Mouse (Mus musculus) lung, embryonic 14.5 days (tissue): ENCODE data around the gene Spg11. TPM values are rescaled to one million over a fixed set of nuclear protein-coding genes. Genes with fewer than 3 reads are reported as not detected.
A peak's percentile ranks its signal among the peaks of the same experiment; 100 is the strongest.

Experiments
- ATAC-seq: fragments of 200-750 bp; cut with Nextera tagmentation; 2 replicates; pipeline ENCODE4 v1.8.0; 2017; ENCODE audit warnings: mild to moderate bottlenecking, moderate TSS enrichment, moderate library complexity; ENCODE audit not compliant: insufficient read depth
- DNase-seq: peaks from one replicate; pipeline ENCODE4 v3.0.0-alpha.2; 2015
- H3K27ac ChIP-seq: fragments of 300-500 bp; sonication (generic); 2 replicates; pipeline ENCODE4 v1.5.1; 2014; ENCODE audit warnings: low read depth, mild to moderate bottlenecking, moderate library complexity
- H3K27me3 ChIP-seq: fragments of 300-500 bp; sonication (generic); 2 replicates; pipeline ENCODE4 v1.6.1; 2014; ENCODE audit warnings: low read length, control low read depth; ENCODE audit not compliant: insufficient read depth
- H3K36me3 ChIP-seq: fragments of 300-500 bp; sonication (generic); 2 replicates; pipeline ENCODE4 v1.6.1; 2014; ENCODE audit warnings: control low read depth; ENCODE audit not compliant: insufficient read depth
- H3K4me1 ChIP-seq: fragments of 300-500 bp; sonication (generic); 2 replicates; pipeline ENCODE4 v1.6.1; 2014; ENCODE audit warnings: antibody characterized with exemption, control low read depth; ENCODE audit not compliant: insufficient read depth
- H3K4me2 ChIP-seq: fragments of 300-500 bp; sonication (generic); 2 replicates; pipeline ENCODE4 v1.6.1; 2014; ENCODE audit warnings: mild to moderate bottlenecking
- H3K4me3 ChIP-seq: fragments of 300-500 bp; sonication (generic); 2 replicates; pipeline ENCODE4 v1.5.1; 2014; ENCODE audit warnings: low read depth, low read length
- H3K9ac ChIP-seq: fragments of 300-500 bp; sonication (generic); 2 replicates; pipeline ENCODE4 v1.6.1; 2014
- H3K9me3 ChIP-seq: fragments of 300-500 bp; sonication (generic); 2 replicates; pipeline ENCODE4 v1.6.1; 2016; ENCODE audit warnings: low read depth, low read length, control low read depth
- CTCF ChIP-seq: IDR thresholded peaks from 2 replicates; pipeline ENCODE4 v1.5.1; 2016; ENCODE audit warnings: antibody characterized with exemption, low read depth
- WGBS: fragments of 180-500 bp; shearing (Covaris S2); extraction: QIAGEN DNeasy Blood & Tissue Kit; methylation state at CpG from one replicate; pipeline ENCODE4 v1.1.7; 2014; 5-methylcytosine and 5-hydroxymethylcytosine counted together
- polyA plus RNA-seq: library from polyadenylated mRNA; unstranded; fragments of >200 nt; fragmentation: Nextera tagmentation; extraction: Ambion mirVana; gene quantifications from 2 replicates; pipeline ENCODE4 v1.2.1, GENCODE M21; 2014

The Spg11 gene
- polyA plus RNA-seq, 1 experiment from 2014 or later: 14.3 TPM

GRCm38 (mm10) chr2:122159667-122160066 is 41.5 kb upstream of the Spg11 start:
- H3K27me3 ChIP-seq: no peaks in the 10 kb centered on the region
- H3K4me2 ChIP-seq: no peak overlapping the region
- no peak overlapping the region for H3K27ac ChIP-seq
- no peak for ATAC-seq
- no peak for DNase-seq
- peaks cover 5% of the 10 kb centered on the region; the same call in 1 of the 2 replicates for H3K36me3 ChIP-seq
- H3K9ac ChIP-seq: no peak overlapping the region
- WGBS: 77% methylated on average over 6 of the region's 6 CpGs
- no peaks in the 10 kb centered on the region for H3K9me3 ChIP-seq
- no peak overlapping the region for H3K4me3 ChIP-seq
- peaks cover 9% of the 10 kb centered on the region; the same call in 1 of the 2 replicates for H3K4me1 ChIP-seq
- no peak for TF ChIP-seq CTCF

GRCm38 (mm10) chr2:122158362-122158802 is 40.2 kb upstream of the Spg11 start:
- DNase-seq (peak; percentile 52), ATAC-seq (peak; percentile 39; the same call in 1 of the 2 replicates)
- no peaks in the 10 kb centered on the region for H3K9me3 ChIP-seq
- peaks cover 9% of the 10 kb centered on the region for H3K36me3 ChIP-seq
- no peak for TF ChIP-seq CTCF
- H3K9ac ChIP-seq: no peak overlapping the region
- peak overlapping the region; percentile 46; the same call in 1 of the 2 replicates for H3K27ac ChIP-seq
- 25% methylated on average over 6 of the region's 6 CpGs for WGBS
- no peak overlapping the region for H3K4me3 ChIP-seq
- no peaks in the 10 kb centered on the region for H3K27me3 ChIP-seq
- peaks cover 9% of the 10 kb centered on the region; the same call in 1 of the 2 replicates for H3K4me1 ChIP-seq
- no peak overlapping the region for H3K4me2 ChIP-seq

- H3K4me2 ChIP-seq: no peak overlapping the region
- peaks cover 9% of the 10 kb centered on the region; the same call in 1 of the 2 replicates for H3K4me1 ChIP-seq
- H3K27me3 ChIP-seq: no peaks in the 10 kb centered on the region
- H3K9me3 ChIP-seq: no peaks in the 10 kb centered on the region
- H3K36me3 ChIP-seq: peaks cover 14% of the 10 kb centered on the region
- no peak overlapping the region for H3K4me3 ChIP-seq
- no peak overlapping the region for H3K27ac ChIP-seq
- no peak for DNase-seq
- H3K9ac ChIP-seq: no peak overlapping the region
- ATAC-seq: no peak
- TF ChIP-seq CTCF: no peak
Measured at GRCm38 (mm10) chr2:122157561-122157960, 39.4 kb upstream of the Spg11 start.

- DNase-seq (no peak), ATAC-seq (no peak)
- 82% methylated on average over 4 of the region's 4 CpGs for WGBS
- TF ChIP-seq CTCF: no peak
- Histone ChIP-seq H3K27ac (no peak overlapping the region), H3K36me3 (peaks cover 23% of the 10 kb centered on the region), H3K4me2 (no peak overlapping the region), H3K9me3 (no peaks in the 10 kb centered on the region), H3K4me1 (peaks cover 9% of the 10 kb centered on the region; the same call in 1 of the 2 replicates), H3K9ac (no peak overlapping the region), H3K4me3 (no peak overlapping the region), H3K27me3 (no peaks in the 10 kb centered on the region)
Measured at GRCm38 (mm10) chr2:122156051-122156700, 38.0 kb upstream of the Spg11 start.

GRCm38 (mm10) chr2:122155292-122155691 is 37.1 kb upstream of the Spg11 start:
- H3K4me1 ChIP-seq: peaks cover 9% of the 10 kb centered on the region; the same call in 1 of the 2 replicates
- peaks cover 23% of the 10 kb centered on the region for H3K36me3 ChIP-seq
- ATAC-seq: no peak
- H3K27ac ChIP-seq: no peak overlapping the region
- no peaks in the 10 kb centered on the region for H3K27me3 ChIP-seq
- no peak overlapping the region for H3K9ac ChIP-seq
- no peak overlapping the region for H3K4me2 ChIP-seq
- no peaks in the 10 kb centered on the region for H3K9me3 ChIP-seq
- WGBS: 71% methylated on average over 2 of the region's 2 CpGs
- no peak for DNase-seq
- no peak for TF ChIP-seq CTCF
- H3K4me3 ChIP-seq: no peak overlapping the region

- no peak for DNase-seq
- Histone ChIP-seq H3K4me3 (no peak overlapping the region), H3K9me3 (no peaks in the 10 kb centered on the region), H3K36me3 (peaks cover 23% of the 10 kb centered on the region), H3K4me2 (no peak overlapping the region), H3K27ac (no peak overlapping the region), H3K4me1 (peaks cover 9% of the 10 kb centered on the region; the same call in 1 of the 2 replicates), H3K9ac (no peak overlapping the region), H3K27me3 (no peaks in the 10 kb centered on the region)
- no peak for TF ChIP-seq CTCF
- 90% methylated on average over 2 of the region's 2 CpGs for WGBS
- ATAC-seq: no peak
Measured at GRCm38 (mm10) chr2:122154479-122154878, 36.3 kb upstream of the Spg11 start.

- H3K4me3 ChIP-seq: no peak overlapping the region
- no peak overlapping the region for H3K27ac ChIP-seq
- WGBS: 79% methylated on average over 7 of the region's 7 CpGs
- no peak overlapping the region for H3K9ac ChIP-seq
- H3K9me3 ChIP-seq: no peaks in the 10 kb centered on the region
- ATAC-seq: no peak
- DNase-seq: no peak
- TF ChIP-seq CTCF: no peak
- H3K27me3 ChIP-seq: no peaks in the 10 kb centered on the region
- H3K4me2 ChIP-seq: no peak overlapping the region
- peaks cover 10% of the 10 kb centered on the region; the same call in 1 of the 2 replicates for H3K4me1 ChIP-seq
- H3K36me3 ChIP-seq: peaks cover 23% of the 10 kb centered on the region
Measured at GRCm38 (mm10) chr2:122153681-122154365, 35.6 kb upstream of the Spg11 start.
